In genomic region chrX:101954492-101954851, GRCm38 (mm10) we compare ENCODE assay signal across 8 mouse cellular contexts.
DNase-seq lines count a peak whose midpoint lies in the region; ATAC-seq and TF ChIP-seq lines count a peak whose summit lies in the region.

No protein-coding gene starts in this region.

- no peak overlapping the region for H3K4me3 ChIP-seq in heart, embryonic 12.5 days
- no peak overlapping the region for H3K4me3 ChIP-seq in heart, adult 2 months
- H3K4me3 ChIP-seq in lung, embryonic 16.5 days (ENCODE audit: low read length), result no peak overlapping the region
- no peak overlapping the region for H3K4me3 ChIP-seq in lung, postnatal 0 days (ENCODE audit: low read depth, low read length)
- 0 out of 2 replicates have a peak overlapping the region, but pooled peaks have one; percentile 1 for H3K4me3 ChIP-seq in intestine, embryonic 16.5 days (ENCODE audit: low read length)
- H3K4me3 ChIP-seq in olfactory bulb, adult 2 months (ENCODE audit: insufficient read depth, low read depth, low read length), result no peak overlapping the region

- 36% methylated on average over 6 of the region's 6 CpGs for WGBS in heart, embryonic 12.5 days
- 44% methylated on average over 6 of the region's 6 CpGs for WGBS in heart, adult 2 months
- 38% methylated on average over 6 of the region's 6 CpGs for WGBS in lung, embryonic 16.5 days
- 40% methylated on average over 6 of the region's 6 CpGs for WGBS in lung, postnatal 0 days
- 43% methylated on average over 6 of the region's 6 CpGs for WGBS in intestine, embryonic 16.5 days
- WGBS in olfactory bulb, adult 2 months, result 47% methylated on average over 6 of the region's 6 CpGs

- peaks cover 29% of the 10 kb centered on the region for H3K4me1 ChIP-seq in heart, embryonic 12.5 days (replicated peaks)
- H3K4me1 ChIP-seq in heart, adult 2 months (ENCODE audit: control insufficient read depth, insufficient read depth, low read length), result peaks cover 5% of the 10 kb centered on the region; the same call in 1 of the 2 replicates
- H3K4me1 ChIP-seq in lung, embryonic 16.5 days (replicated peaks; ENCODE audit: control insufficient read depth, insufficient read depth, low read length), result peaks cover 5% of the 10 kb centered on the region; the same call in 1 of the 2 replicates
- H3K4me1 ChIP-seq in lung, postnatal 0 days (ENCODE audit: insufficient read depth, low read depth, low read length), result no peaks in the 10 kb centered on the region
- no peaks in the 10 kb centered on the region for H3K4me1 ChIP-seq in intestine, embryonic 16.5 days (ENCODE audit: control insufficient read depth, insufficient read depth, low read length)
- H3K4me1 ChIP-seq in olfactory bulb, adult 2 months (ENCODE audit: control insufficient read depth, insufficient read depth, low read length), result peaks cover 7% of the 10 kb centered on the region; the same call in 1 of the 2 replicates

- H3K4me2 ChIP-seq in heart, embryonic 12.5 days, result peak overlapping the region; percentile 73
- H3K4me2 ChIP-seq in lung, embryonic 16.5 days (ENCODE audit: low read depth, low read length), result peak overlapping the region; percentile 16; the same call in 1 of the 2 replicates
- no peak overlapping the region for H3K4me2 ChIP-seq in lung, postnatal 0 days (replicated peaks; ENCODE audit: low read depth, low read length)
- peak overlapping the region; percentile 60 for H3K4me2 ChIP-seq in intestine, embryonic 16.5 days (ENCODE audit: low read depth, low read length)

- no peak for TF ChIP-seq EP300 in heart, adult 2 months (IDR thresholded peaks at IDR 0.05; ENCODE audit: insufficient read depth, low read depth, low read length)
- TF ChIP-seq EP300 in lung, postnatal 0 days (IDR thresholded peaks at IDR 0.05), result no peak

- no peak for ATAC-seq in heart, embryonic 12.5 days (ENCODE audit: insufficient number of reproducible peaks, low FRiP score)
- no peak for ATAC-seq in lung, embryonic 16.5 days (ENCODE audit: low read depth)
- no peak for ATAC-seq in lung, postnatal 0 days
- no peak for ATAC-seq in intestine, embryonic 16.5 days

- intact Hi-C loops in heart, adult 2 months (cut with DNase I), result loop anchor here (1.0 to 5.0 kb wide), 2 partner anchors 110 to 233 kb away; partner anchors contain the start of gene Rps4x

- peak overlapping the region; percentile 44; the same call in 1 of the 2 replicates for H3K27ac ChIP-seq in heart, embryonic 12.5 days (ENCODE audit: poor library complexity, severe bottlenecking)
- no peak overlapping the region for H3K27ac ChIP-seq in heart, adult 2 months
- H3K27ac ChIP-seq in lung, embryonic 16.5 days (ENCODE audit: low read length), result no peak overlapping the region
- H3K27ac ChIP-seq in lung, postnatal 0 days (ENCODE audit: low read length), result no peak overlapping the region
- no peak overlapping the region for H3K27ac ChIP-seq in intestine, embryonic 16.5 days (ENCODE audit: low read length)
- H3K27ac ChIP-seq in olfactory bulb, adult 2 months (ENCODE audit: insufficient read depth, low read depth, low read length), result peak overlapping the region; percentile 54

- no peak for TF ChIP-seq POLR2A in heart, adult 2 months (IDR thresholded peaks at IDR 0.05; ENCODE audit: insufficient read depth, low read depth, low read length)
- TF ChIP-seq POLR2A in olfactory bulb, adult 2 months (IDR thresholded peaks at IDR 0.05; ENCODE audit: insufficient read depth, low read depth, low read length), result no peak

- DNase-seq in heart, adult 2 months, result no peak
- DNase-seq in lung, postnatal 0 days (ENCODE audit: low spot score), result no peak
- DNase-seq in embryo, embryonic 10.5 days (ENCODE audit: low spot score), result no peak
- DNase-seq in urinary bladder, adult 18-20 months (ENCODE audit: low spot score in 2 of 2), result no peak

- H3K79me2 ChIP-seq in heart, adult 2 months (replicated peaks; ENCODE audit: control insufficient read depth, insufficient read depth, low read length), result no peaks in the 10 kb centered on the region

- no peaks in the 10 kb centered on the region for H3K9me3 ChIP-seq in heart, embryonic 12.5 days (replicated peaks)
- no peaks in the 10 kb centered on the region for H3K9me3 ChIP-seq in lung, embryonic 16.5 days (ENCODE audit: control insufficient read depth, low read length)
- H3K9me3 ChIP-seq in lung, postnatal 0 days (ENCODE audit: low read length), result no peaks in the 10 kb centered on the region
- no peaks in the 10 kb centered on the region for H3K9me3 ChIP-seq in intestine, embryonic 16.5 days (ENCODE audit: control insufficient read depth, low read length)

- no peaks in the 10 kb centered on the region for H3K36me3 ChIP-seq in heart, embryonic 12.5 days
- H3K36me3 ChIP-seq in heart, adult 2 months (ENCODE audit: control insufficient read depth, insufficient read depth, low read length), result no peaks in the 10 kb centered on the region
- no peaks in the 10 kb centered on the region for H3K36me3 ChIP-seq in lung, embryonic 16.5 days (ENCODE audit: control insufficient read depth, insufficient read depth, low read length)
- no peaks in the 10 kb centered on the region for H3K36me3 ChIP-seq in lung, postnatal 0 days (ENCODE audit: insufficient read depth, low read length)
- H3K36me3 ChIP-seq in intestine, embryonic 16.5 days (ENCODE audit: control insufficient read depth, insufficient read depth, low read length), result no peaks in the 10 kb centered on the region

- TF ChIP-seq CTCF in heart, adult 2 months (IDR thresholded peaks at IDR 0.05), result no peak
- TF ChIP-seq CTCF in lung, postnatal 0 days (IDR thresholded peaks at IDR 0.05), result no peak
- no peak for TF ChIP-seq CTCF in olfactory bulb, adult 2 months (IDR thresholded peaks at IDR 0.05; ENCODE audit: insufficient read depth, low read depth, low read length)

- H3K27me3 ChIP-seq in heart, embryonic 12.5 days (replicated peaks), result peaks cover 15% of the 10 kb centered on the region
- no peaks in the 10 kb centered on the region for H3K27me3 ChIP-seq in heart, adult 2 months (ENCODE audit: control insufficient read depth, insufficient read depth, low read length)
- peaks cover 3% of the 10 kb centered on the region for H3K27me3 ChIP-seq in lung, embryonic 16.5 days (ENCODE audit: control insufficient read depth, insufficient read depth, low read depth, low read length)
- no peaks in the 10 kb centered on the region for H3K27me3 ChIP-seq in lung, postnatal 0 days (replicated peaks; ENCODE audit: insufficient read depth, low read length)
- peaks cover 10% of the 10 kb centered on the region for H3K27me3 ChIP-seq in intestine, embryonic 16.5 days (replicated peaks; ENCODE audit: control insufficient read depth, insufficient read depth, low read length)

- no peak overlapping the region for H3K9ac ChIP-seq in heart, embryonic 12.5 days
- no peak overlapping the region; the same call in 1 of the 2 replicates for H3K9ac ChIP-seq in heart, adult 2 months (ENCODE audit: low read depth, low read length)
- H3K9ac ChIP-seq in lung, embryonic 16.5 days (ENCODE audit: low read length), result no peak overlapping the region
- no peak overlapping the region for H3K9ac ChIP-seq in lung, postnatal 0 days (replicated peaks; ENCODE audit: low read depth)
- H3K9ac ChIP-seq in intestine, embryonic 16.5 days (ENCODE audit: low read depth, low read length), result no peak overlapping the region

Comparison
In these comparisons a context has a peak if more than half of its experiments do, and no peak if none do; other contexts are left out.
1. H3K27ac ChIP-seq: peak in heart, embryonic 12.5 days (single experiment) and olfactory bulb, adult 2 months (single experiment); none in heart, adult 2 months (single experiment), lung, embryonic 16.5 days (single experiment), lung, postnatal 0 days (single experiment) and intestine, embryonic 16.5 days (single experiment).